Mouse (Mus musculus): Measurements from ENCODE around the gene Akt2.

Gene Akt2

GRCm38 (mm10) chr7:27591266-27592216 lies at the start of gene Akt2:
Gene Akt2 (plus strand): TSS chr7:27591552.
- peak; percentile 91 to 95 for DNase-seq (ENCODE audit: low spot score in 2 of 2)

DNA sequence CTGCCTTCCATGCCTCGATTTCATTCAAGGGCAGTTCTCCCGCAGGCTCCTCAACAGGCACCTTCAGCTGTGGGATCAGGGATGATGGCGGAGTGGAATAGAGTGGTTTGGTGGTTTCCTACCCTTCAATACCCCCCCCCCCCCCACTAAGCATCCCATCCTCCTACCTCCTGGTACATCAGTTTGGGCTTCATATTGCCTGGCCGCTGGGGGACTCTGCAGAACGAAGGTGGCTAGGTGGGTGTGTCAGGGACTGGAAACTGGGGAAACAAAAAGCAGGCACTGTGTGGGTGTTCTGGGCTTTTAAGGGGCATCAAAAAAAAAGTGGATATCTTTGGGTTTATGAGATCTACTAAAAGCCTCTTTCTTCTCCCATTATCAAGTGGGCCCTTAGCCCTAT lies 49.4 kb upstream of the Akt2 start:
- DNase-seq (ENCODE audit: low spot score in 2 of 2), result no peak

DNA sequence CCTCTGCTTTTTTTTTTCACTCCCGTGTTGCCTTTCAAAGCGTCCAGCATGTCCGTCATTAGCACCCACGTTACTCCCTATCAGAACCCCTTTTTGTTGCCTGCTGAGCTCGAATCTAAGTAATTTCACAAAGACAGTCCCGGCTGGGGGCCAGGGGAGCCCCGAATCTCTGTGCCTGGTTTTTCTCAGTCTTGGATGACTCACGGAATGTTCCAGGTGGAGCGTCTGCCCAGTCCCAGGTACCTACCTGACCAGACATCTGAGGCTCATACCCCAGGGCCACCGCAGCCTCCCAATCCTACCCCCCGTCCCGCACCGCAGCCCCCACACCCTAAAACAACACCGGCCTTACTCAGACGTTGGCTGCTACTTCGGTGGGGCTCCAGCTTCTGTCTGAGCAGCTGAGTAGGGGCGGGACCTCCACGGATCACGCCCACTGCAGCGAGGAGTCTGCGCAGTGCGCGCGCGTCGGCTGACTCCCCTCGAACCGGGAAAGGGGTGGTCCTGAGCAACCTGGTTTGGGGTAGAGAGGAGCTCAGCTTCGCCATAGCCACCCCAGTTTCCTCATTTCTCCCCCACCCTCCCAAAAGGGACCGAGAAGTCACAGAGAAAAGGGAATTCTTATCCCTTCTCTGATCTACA lies 48.8 kb upstream of the Akt2 start:
- DNase-seq (ENCODE audit: low spot score in 2 of 2), result peak; percentile 89

- DNase-seq (ENCODE audit: low spot score in 2 of 2), result no peak
Measured at GRCm38 (mm10) chr7:27543065-27543464, 48.3 kb upstream of the Akt2 start.

DNA sequence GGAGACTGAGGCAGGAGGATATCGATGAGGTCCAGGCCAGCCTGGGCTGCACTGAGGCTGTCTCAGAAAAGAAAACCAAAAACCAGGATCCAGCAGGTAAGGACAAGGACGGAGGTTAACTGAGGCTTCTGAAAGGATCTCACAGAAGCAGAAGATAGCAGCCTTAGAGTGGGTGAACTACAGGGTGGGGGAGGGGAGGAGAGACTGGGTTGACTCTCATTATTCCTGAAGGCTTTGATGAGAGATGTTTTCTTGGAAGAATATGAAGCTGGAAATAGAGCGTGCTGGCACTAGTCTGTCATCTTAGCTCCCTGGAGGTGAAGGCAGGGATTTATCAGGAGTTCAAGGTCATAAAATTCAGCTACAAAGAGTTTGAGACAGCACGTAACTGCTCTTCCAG lies 47.5 kb upstream of the Akt2 start:
- DNase-seq (ENCODE audit: low spot score in 2 of 2), result no peak

DNA sequence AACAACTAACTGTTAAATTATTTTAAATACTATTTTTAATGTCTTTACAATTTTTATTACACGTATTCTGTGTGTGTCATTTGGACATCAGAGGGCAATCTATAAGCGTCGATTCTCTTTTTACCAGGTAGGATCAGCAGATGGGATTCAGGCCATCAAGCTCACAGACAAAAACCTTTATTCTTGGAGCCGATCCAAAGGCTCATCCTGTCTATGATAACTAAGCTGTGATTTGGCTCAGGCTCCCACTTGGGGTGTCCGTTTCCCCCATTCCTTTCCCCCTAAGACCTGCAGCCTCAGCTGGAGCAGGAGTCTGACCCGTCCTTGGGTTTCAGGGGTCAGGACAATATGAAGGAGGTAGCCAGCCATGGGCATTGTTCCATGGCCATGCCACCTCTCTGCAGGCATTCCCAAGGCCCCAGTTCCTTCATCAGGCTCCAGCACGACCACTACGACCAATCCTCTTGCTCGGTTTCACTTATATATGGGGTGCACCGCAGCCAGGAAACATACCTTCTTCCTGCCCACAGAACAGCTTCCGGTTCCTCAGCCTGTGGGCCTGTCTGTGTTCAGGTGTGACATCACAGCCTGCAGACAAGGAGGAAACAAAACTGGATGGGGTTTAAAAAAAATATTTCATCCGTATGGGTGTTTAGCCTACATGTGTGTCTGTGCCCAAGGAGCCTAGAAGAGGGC lies 46.5 kb upstream of the Akt2 start:
- no peak for DNase-seq (ENCODE audit: low spot score in 2 of 2)

GRCm38 (mm10) chr7:27549597-27549996 lies 41.8 kb upstream of the Akt2 start:
- no peak for DNase-seq (ENCODE audit: low spot score in 2 of 2)

- no peak for DNase-seq (ENCODE audit: low spot score in 2 of 2)
Measured at GRCm38 (mm10) chr7:27552070-27552469, 39.3 kb upstream of the Akt2 start.

GRCm38 (mm10) chr7:27552931-27553513 lies 38.3 kb upstream of the Akt2 start, which contains the start of the genes Pld3 and 2310022A10Rik:
Gene Pld3 (minus strand): TSS chr7:27553218.
Gene 2310022A10Rik (plus strand): TSS chr7:27553233.
- peak; percentile 96 to 98 for DNase-seq (ENCODE audit: low spot score in 2 of 2)

DNA sequence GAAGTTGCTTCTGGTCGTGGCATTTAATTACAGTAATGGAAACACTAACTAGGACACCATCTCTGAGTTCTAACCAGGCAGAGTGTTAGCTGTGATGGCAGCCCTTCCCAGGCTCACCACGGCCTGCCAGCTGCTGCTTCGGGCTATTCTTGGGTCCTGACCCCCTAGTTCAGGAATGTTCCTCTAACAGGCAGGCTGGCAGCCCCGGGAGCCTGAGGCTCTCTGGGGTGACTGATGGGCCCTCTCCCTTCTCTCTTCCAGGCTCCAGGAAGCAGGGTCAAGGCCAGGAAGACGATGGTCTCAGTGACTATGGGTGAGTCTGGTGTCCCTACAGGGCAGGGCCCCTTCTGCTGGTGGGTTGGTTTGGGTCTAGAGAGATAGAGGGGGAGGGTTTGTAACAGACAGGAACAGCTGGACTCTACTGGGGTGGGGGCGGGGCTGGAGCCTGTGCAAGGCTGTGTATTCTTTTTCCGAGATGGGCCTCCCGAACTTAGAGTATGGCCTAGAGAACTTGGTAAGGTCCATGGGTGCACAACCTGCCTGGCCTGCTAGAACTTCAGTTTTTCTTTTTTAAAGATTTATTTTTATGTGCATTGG lies 31.0 kb upstream of the Akt2 start:
- no peak for DNase-seq (ENCODE audit: low spot score in 2 of 2)

DNA sequence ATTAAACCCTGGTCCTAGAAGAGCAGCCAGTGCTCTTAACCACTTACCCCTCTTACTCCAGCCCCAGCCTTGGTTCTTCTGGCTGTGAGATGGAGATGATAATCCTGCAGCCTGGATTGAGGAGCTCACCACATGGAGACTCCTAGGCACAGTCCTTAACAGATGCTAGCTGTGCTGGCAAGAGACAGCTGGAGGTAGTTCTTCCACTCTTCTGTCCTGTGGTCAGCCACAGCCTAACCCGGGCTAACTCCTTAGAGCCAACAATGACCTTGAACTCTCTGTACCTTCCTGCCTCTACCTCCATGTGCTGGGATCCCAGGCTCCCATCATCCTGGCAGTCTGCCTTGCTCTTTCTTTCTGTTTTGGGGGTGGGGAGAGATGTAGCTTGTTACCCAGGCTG lies 30.4 kb upstream of the Akt2 start:
- no peak for DNase-seq (ENCODE audit: low spot score in 2 of 2)

DNA sequence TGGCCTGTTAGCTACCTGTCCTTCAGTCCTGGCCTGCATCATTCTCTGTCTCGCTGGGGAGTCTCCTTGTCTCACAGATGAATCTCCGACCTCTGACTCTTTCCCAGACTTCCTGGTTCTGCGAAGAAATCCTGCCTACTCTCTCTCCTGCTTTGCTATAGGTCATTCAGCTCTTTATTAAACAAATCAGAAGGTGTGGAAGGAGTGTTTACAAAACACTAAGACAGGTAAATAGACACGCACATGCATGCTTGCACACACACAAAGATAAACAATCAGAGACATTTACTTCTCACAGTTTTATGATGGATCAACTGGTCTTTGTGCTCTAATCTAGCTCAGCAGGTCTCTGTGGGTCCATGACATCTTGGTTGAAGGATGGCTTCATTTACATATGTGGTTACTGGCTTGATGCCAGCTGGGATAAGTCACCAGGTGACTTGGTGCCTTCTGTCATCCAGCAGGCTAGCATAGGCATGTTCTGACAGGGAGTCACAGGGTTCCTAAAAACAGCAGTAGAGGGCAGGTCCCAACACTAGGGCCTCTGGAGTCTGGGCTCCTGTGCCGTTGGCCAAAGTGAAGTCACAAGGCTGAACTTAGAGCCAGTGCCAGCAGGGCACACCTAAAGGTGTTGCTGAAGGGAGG lies 21.6 kb upstream of the Akt2 start:
- DNase-seq (ENCODE audit: low spot score in 2 of 2), result no peak

DNA sequence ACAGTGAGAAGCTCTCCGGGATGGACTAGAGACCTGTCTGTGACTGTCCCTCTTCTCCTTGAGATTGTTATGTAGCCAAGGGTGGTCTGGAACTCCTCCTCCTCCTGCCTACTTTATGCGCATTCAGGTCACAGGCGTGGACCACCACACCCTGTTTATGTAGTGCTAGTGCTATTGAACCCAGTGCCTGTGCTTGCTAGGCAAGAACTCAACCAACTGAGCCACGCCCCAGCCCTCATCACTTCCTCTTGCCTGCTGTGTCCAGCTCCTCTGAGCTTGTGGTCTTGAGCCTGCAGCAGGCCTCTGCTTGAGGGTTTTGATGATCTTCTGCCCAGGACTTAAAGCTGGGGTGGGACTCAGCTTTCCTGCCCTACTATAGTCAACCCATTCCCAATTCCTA lies 19.2 kb upstream of the Akt2 start:
- no peak for DNase-seq (ENCODE audit: low spot score in 2 of 2)

GRCm38 (mm10) chr7:27574124-27574880 lies 17.1 kb upstream of the Akt2 start:
- DNase-seq (ENCODE audit: low spot score in 2 of 2), result no peak

DNA sequence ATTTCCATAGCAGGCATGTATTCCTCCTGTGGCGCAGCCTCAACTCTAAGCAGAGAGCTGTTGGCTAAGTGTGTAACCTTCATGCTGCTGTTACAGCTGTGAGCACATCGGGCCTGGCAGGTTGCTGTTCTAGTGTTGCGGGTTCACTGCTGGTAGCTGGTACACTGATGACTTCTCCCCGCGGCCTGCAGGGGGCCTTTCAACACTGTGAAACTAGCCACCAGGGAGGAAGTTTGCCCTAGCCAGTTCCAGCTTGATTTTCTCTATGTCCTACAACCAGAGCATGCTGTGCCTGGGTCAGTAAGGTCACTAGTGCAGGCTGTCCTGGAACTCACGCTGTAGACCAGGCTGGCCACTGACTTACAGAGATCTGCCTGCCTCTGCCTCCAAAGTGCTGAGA lies 14.4 kb upstream of the Akt2 start:
- no peak for DNase-seq (ENCODE audit: low spot score in 2 of 2)

GRCm38 (mm10) chr7:27577589-27577988 lies 13.8 kb upstream of the Akt2 start:
- DNase-seq (ENCODE audit: low spot score in 2 of 2), result no peak

- DNase-seq (ENCODE audit: low spot score in 2 of 2), result no peak
Measured at GRCm38 (mm10) chr7:27578465-27578864, 12.9 kb upstream of the Akt2 start.

GRCm38 (mm10) chr7:27580380-27581174 lies 10.8 kb upstream of the Akt2 start:
- no peak for DNase-seq (ENCODE audit: low spot score in 2 of 2)

DNA sequence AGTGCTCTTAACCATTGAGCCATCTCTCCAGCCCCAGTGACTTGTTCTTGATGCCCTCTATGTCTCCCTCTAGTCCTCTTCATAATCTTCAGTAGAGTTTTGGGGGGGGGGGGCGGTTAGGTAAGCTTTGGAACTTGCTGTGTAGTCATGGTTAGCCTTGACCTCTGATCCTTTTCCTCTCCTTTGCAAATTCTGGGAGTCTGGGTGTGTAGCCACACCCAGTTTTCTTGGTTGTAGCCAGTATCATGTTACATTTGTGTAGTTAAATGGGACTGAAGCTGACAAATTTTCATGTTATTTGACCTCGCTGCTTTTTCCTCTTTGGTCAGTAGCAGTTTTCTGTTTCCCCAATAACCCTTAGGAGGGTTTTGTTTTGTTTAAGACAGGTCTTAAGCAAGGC lies 4.5 kb upstream of the Akt2 start:
- DNase-seq (ENCODE audit: low spot score in 2 of 2), result no peak

All from frontal cortex, postnatal 10 days (tissue).